Mouse (Mus musculus): Measurements from ENCODE around the gene Htr6. TPM values are rescaled to one million over a fixed set of nuclear protein-coding genes. Genes with fewer than 3 reads are reported as not detected.

Htr6 gene
- total RNA-seq, 2 experiments from 2014 or later: 6.4 to 6.6 TPM

GRCm38 (mm10) chr4:139018976-139019375 lies 56.4 kb downstream of the Htr6 start:
- intact Hi-C loops (cut with DNase I): no loop called here
- no peak for DNase-seq (ENCODE audit: low spot score in 2 of 2)

GRCm38 (mm10) chr4:139018388-139018787 lies 57.0 kb downstream of the Htr6 start:
- no peak for DNase-seq (ENCODE audit: low spot score in 2 of 2)
- intact Hi-C loops (cut with DNase I): no loop called here

GRCm38 (mm10) chr4:139014793-139015192 lies 60.6 kb downstream of the Htr6 start:
- intact Hi-C loops (cut with DNase I): no loop called here
- DNase-seq (ENCODE audit: low spot score in 2 of 2): no peak

- intact Hi-C loops (cut with DNase I): no loop called here
- no peak for DNase-seq (ENCODE audit: low spot score in 2 of 2)
Observed at GRCm38 (mm10) chr4:139013281-139013680, 62.1 kb downstream of the Htr6 start.

DNA sequence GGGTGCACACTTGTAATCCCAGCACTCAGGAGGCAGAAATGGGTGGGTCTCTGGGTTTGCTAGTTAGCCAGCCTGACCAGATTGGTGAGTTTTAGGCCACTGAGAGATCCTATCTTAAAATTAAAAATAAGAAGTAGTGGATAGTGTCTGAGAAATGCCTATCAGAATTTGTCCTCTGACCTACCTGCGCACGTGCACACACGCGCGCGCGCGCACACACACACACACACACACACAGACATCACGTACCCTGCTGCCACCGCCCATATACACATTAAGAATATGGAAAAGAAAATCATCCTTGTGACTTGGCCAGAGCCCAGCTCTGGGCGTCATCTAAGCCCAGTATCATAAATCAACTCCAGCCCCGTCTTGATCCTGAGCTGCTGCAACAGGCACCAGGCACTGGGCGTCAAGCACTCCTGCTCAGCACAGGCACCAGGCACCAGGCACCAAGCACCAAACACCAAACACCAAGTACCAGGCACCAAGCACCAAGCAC lies 64.1 kb downstream of the Htr6 start:
- DNase-seq (ENCODE audit: low spot score in 2 of 2): no peak
- intact Hi-C loops (cut with DNase I): no loop called here

Other genes starting within 250 kb of the Htr6 start
- gene Pla2g5, start 212.1 kb downstream of the Htr6 start, total RNA-seq (2021): 1 to 10 TPM; 7.0 to 7.9 TPM
- not detected for gene Gm13030, start 201.6 kb downstream of the Htr6 start, total RNA-seq (2021)
- gene Pla2g2e, start 197.6 kb downstream of the Htr6 start, total RNA-seq (2021): not detected
- 10 to 100 TPM; 19.2 to 21.6 TPM for gene Otud3, start 161.6 kb downstream of the Htr6 start, total RNA-seq (2021)
- gene Rnf186, start 108.5 kb downstream of the Htr6 start, total RNA-seq (2021): not detected
- gene Tmco4, start 102.7 kb downstream of the Htr6 start, total RNA-seq (2021): 1 to 10 TPM; 2.2 to 3.7 TPM
- gene Nbl1, start 17.4 kb upstream of the Htr6 start, total RNA-seq (2021): 10 to 100 TPM; 65.9 to 78.4 TPM
- gene Minos1, start 55.5 kb upstream of the Htr6 start, total RNA-seq (2021): 100 to 1,000 TPM; 215 to 218 TPM
- gene Capzb, start 117.3 kb upstream of the Htr6 start, total RNA-seq (2021): 100 to 1,000 TPM; 350 to 351 TPM
- 10 to 100 TPM; 12.6 to 13.0 TPM for gene Pqlc2, start 235.1 kb upstream of the Htr6 start, total RNA-seq (2021)
- 10 to 100 TPM; 24.4 to 30.1 TPM for gene Akr7a5, start 235.2 kb upstream of the Htr6 start, total RNA-seq (2021)